23 mouse cellular contexts compared by ENCODE assay signal in genomic region chr7:35029648-35030047, GRCm38 (mm10). TPM values are rescaled to one million over a fixed set of nuclear protein-coding genes. Genes with fewer than 3 reads are reported as not detected.
DNase-seq lines count a peak whose midpoint lies in the region; ATAC-seq and TF ChIP-seq lines count a peak whose summit lies in the region.
"Had no signal": no experiment of that assay in that cellular context is flagged by ENCODE, and none has a peak within 500 bp of the region (broad histone marks: within the 10 kb centered on the region; RNA-seq: fewer than 3 reads in every experiment).

No protein-coding gene starts in this region.

- no peak overlapping the region for H3K4me2 ChIP-seq in embryonic facial prominence, embryonic 13.5 days
- no peak overlapping the region for H3K4me2 ChIP-seq in embryonic facial prominence, embryonic 15.5 days (replicated peaks)
- H3K4me2 ChIP-seq in intestine, postnatal 0 days (replicated peaks; ENCODE audit: low read depth), result peak overlapping the region; percentile 41
- no peak overlapping the region for H3K4me2 ChIP-seq in hindbrain, embryonic 13.5 days
- H3K4me2 ChIP-seq: heart, embryonic 11.5 days; hindbrain, embryonic 14.5 days had no signal

- no peak for ATAC-seq in embryonic facial prominence, embryonic 13.5 days (ENCODE audit: insufficient number of reproducible peaks, insufficient read depth, low FRiP score, low TSS enrichment, low read depth)
- ATAC-seq in embryonic facial prominence, embryonic 15.5 days (ENCODE audit: insufficient number of reproducible peaks, low FRiP score, low TSS enrichment, low read depth), result no peak
- ATAC-seq in intestine, postnatal 0 days, result no peak
- ATAC-seq in hindbrain, embryonic 13.5 days (ENCODE audit: low FRiP score), result no peak
- ATAC-seq: forebrain, embryonic 14.5 days; forebrain, postnatal 0 days; hindbrain, postnatal 0 days; inflammation-experienced regulatory T-cells, adult 6 months had no signal

- H3K9ac ChIP-seq in embryonic facial prominence, embryonic 13.5 days, result 0 out of 2 replicates have a peak overlapping the region, but pooled peaks have one; percentile 16
- H3K9ac ChIP-seq in embryonic facial prominence, embryonic 15.5 days, result no peak overlapping the region
- no peak overlapping the region for H3K9ac ChIP-seq in intestine, postnatal 0 days (ENCODE audit: low read depth, low read length)
- H3K9ac ChIP-seq in hindbrain, embryonic 13.5 days, result no peak overlapping the region
- H3K9ac ChIP-seq: forebrain, postnatal 0 days; hindbrain, embryonic 14.5 days had no signal

- H3K9me3 ChIP-seq in embryonic facial prominence, embryonic 13.5 days, result no peaks in the 10 kb centered on the region
- H3K9me3 ChIP-seq in embryonic facial prominence, embryonic 10.5 days, result no peaks in the 10 kb centered on the region
- H3K9me3 ChIP-seq in embryonic facial prominence, embryonic 15.5 days (replicated peaks), result no peaks in the 10 kb centered on the region
- no peaks in the 10 kb centered on the region for H3K9me3 ChIP-seq in intestine, postnatal 0 days (ENCODE audit: control insufficient read depth)
- H3K9me3 ChIP-seq in hindbrain, embryonic 13.5 days, result no peaks in the 10 kb centered on the region

- peaks cover 31% of the 10 kb centered on the region for H3K36me3 ChIP-seq in embryonic facial prominence, embryonic 13.5 days
- H3K36me3 ChIP-seq in embryonic facial prominence, embryonic 10.5 days (replicated peaks), result peaks cover 44% of the 10 kb centered on the region
- peaks cover 24% of the 10 kb centered on the region; the same call in 1 of the 2 replicates for H3K36me3 ChIP-seq in embryonic facial prominence, embryonic 15.5 days
- H3K36me3 ChIP-seq in intestine, postnatal 0 days (ENCODE audit: control insufficient read depth, insufficient read depth), result peaks cover 24% of the 10 kb centered on the region
- peaks cover 19% of the 10 kb centered on the region for H3K36me3 ChIP-seq in hindbrain, embryonic 13.5 days

- H3K4me1 ChIP-seq in embryonic facial prominence, embryonic 13.5 days, result peaks cover 16% of the 10 kb centered on the region
- H3K4me1 ChIP-seq in embryonic facial prominence, embryonic 10.5 days, result 0 out of 2 replicates have a peak, but pooled peaks cover 6% of the 10 kb centered on the region
- H3K4me1 ChIP-seq in embryonic facial prominence, embryonic 15.5 days, result peaks cover 44% of the 10 kb centered on the region
- H3K4me1 ChIP-seq in intestine, postnatal 0 days (replicated peaks; ENCODE audit: control insufficient read depth, insufficient read depth, low read length), result 0 out of 2 replicates have a peak, but pooled peaks cover 5% of the 10 kb centered on the region
- H3K4me1 ChIP-seq in hindbrain, embryonic 13.5 days (replicated peaks), result peaks cover 20% of the 10 kb centered on the region

- DNase-seq in embryonic facial prominence, embryonic 10.5 days (ENCODE audit: low spot score), result no peak
- DNase-seq in Muller cell, postnatal 12 days (ENCODE audit: inconsistent ontology term), result peak; percentile 79
- no peak for DNase-seq in embryo, embryonic 10.5 days (ENCODE audit: low spot score)
- no peak for DNase-seq in cerebellum, postnatal 4 days (ENCODE audit: low spot score in 2 of 2)
- DNase-seq: adrenal gland, adult 8-10 months; adrenal gland, postnatal 25 days; cerebellum, adult 11-12 months; cerebellum, adult 8-10 months; cerebellum, postnatal 10 days; cerebellum, postnatal 36 days; forebrain, postnatal 0 days; gastrocnemius, postnatal 14 days; heart, adult 11 months had no signal

- no peak overlapping the region for H3K4me3 ChIP-seq in embryonic facial prominence, embryonic 13.5 days
- H3K4me3 ChIP-seq in embryonic facial prominence, embryonic 10.5 days, result no peak overlapping the region
- no peak overlapping the region for H3K4me3 ChIP-seq in embryonic facial prominence, embryonic 15.5 days (replicated peaks)
- no peak overlapping the region for H3K4me3 ChIP-seq in intestine, postnatal 0 days (ENCODE audit: low read depth, low read length)
- no peak overlapping the region for H3K4me3 ChIP-seq in hindbrain, embryonic 13.5 days
- H3K4me3 ChIP-seq: gastrocnemius, adult 2 months had no signal

- H3K27ac ChIP-seq in embryonic facial prominence, embryonic 13.5 days, result no peak overlapping the region
- H3K27ac ChIP-seq in embryonic facial prominence, embryonic 10.5 days (replicated peaks), result no peak overlapping the region
- H3K27ac ChIP-seq in embryonic facial prominence, embryonic 15.5 days (replicated peaks), result 0 out of 2 replicates have a peak overlapping the region, but pooled peaks have one; percentile 63
- H3K27ac ChIP-seq in intestine, postnatal 0 days (ENCODE audit: low read depth, low read length), result peak overlapping the region; percentile 91
- H3K27ac ChIP-seq in hindbrain, embryonic 13.5 days, result no peak overlapping the region
- H3K27ac ChIP-seq: hindbrain, embryonic 14.5 days; hindbrain, postnatal 0 days had no signal

- WGBS in embryonic facial prominence, embryonic 13.5 days, result 79% methylated on average over 3 of the region's 3 CpGs
- 88% methylated on average over 3 of the region's 3 CpGs for WGBS in embryonic facial prominence, embryonic 10.5 days
- WGBS in embryonic facial prominence, embryonic 15.5 days, result 78% methylated on average over 3 of the region's 3 CpGs
- 44% methylated on average over 3 of the region's 3 CpGs for whole genome bisulfite sequencing in intestine, postnatal 0 days
- 90% methylated on average over 3 of the region's 3 CpGs for WGBS in hindbrain, embryonic 13.5 days

- no peak for TF ChIP-seq CTCF in intestine, postnatal 0 days (IDR thresholded peaks at IDR 0.05; ENCODE audit: low read depth)

- H3K27me3 ChIP-seq in embryonic facial prominence, embryonic 13.5 days, result no peaks in the 10 kb centered on the region
- no peaks in the 10 kb centered on the region for H3K27me3 ChIP-seq in embryonic facial prominence, embryonic 10.5 days (replicated peaks; ENCODE audit: low read depth, poor library complexity, severe bottlenecking)
- no peaks in the 10 kb centered on the region for H3K27me3 ChIP-seq in embryonic facial prominence, embryonic 15.5 days
- H3K27me3 ChIP-seq in intestine, postnatal 0 days (replicated peaks; ENCODE audit: control insufficient read depth, insufficient read depth, low read length), result no peaks in the 10 kb centered on the region
- no peaks in the 10 kb centered on the region for H3K27me3 ChIP-seq in hindbrain, embryonic 13.5 days

RNA-seq across cellular contexts. Expression of gene Cebpg, which starts 26.7 kb away (rescaled TPM):
- 52.5 and 54.8 TPM in 2 replicates for polyA plus RNA-seq in embryonic facial prominence, embryonic 13.5 days (2015; fragmentation: Nextera tagmentation; extraction: Ambion mirVana)
- 42.9 and 46.8 TPM in 2 replicates for polyA plus RNA-seq in embryonic facial prominence, embryonic 10.5 days (2016; fragmentation: Nextera tagmentation; extraction: Ambion mirVana)
- polyA plus RNA-seq in embryonic facial prominence, embryonic 15.5 days (2015; fragmentation: Nextera tagmentation; extraction: Ambion mirVana), result 51.4 and 57.6 TPM in 2 replicates
- polyA plus RNA-seq in intestine, postnatal 0 days (2015; fragmentation: Nextera tagmentation; extraction: Ambion mirVana), result 52.4 and 58.4 TPM in 2 replicates
- polyA plus RNA-seq in hindbrain, embryonic 13.5 days (2015; fragmentation: Nextera tagmentation; extraction: Ambion mirVana), result 38.6 and 41.4 TPM in 2 replicates

Comparison
In these comparisons a context has a peak if more than half of its experiments do, and no peak if none do; other contexts are left out.
1. H3K27ac ChIP-seq: peak in embryonic facial prominence, embryonic 15.5 days (single experiment) and intestine, postnatal 0 days (single experiment); none in embryonic facial prominence, embryonic 13.5 days (single experiment), embryonic facial prominence, embryonic 10.5 days (single experiment) and hindbrain, embryonic 13.5 days (single experiment).